Mouse (Mus musculus) kidney, postnatal 10 days (tissue): ENCODE measurements around the gene Gm21887.
"Not testable (repeated sequence)": the region's sequence is repeated elsewhere in the genome, so short reads cannot be mapped to it uniquely, and the experiment has no call there.

ENCODE experiments used
- DNase-seq: peaks from one replicate; pipeline ENCODE4 v3.0.0; 2021; ENCODE audit warnings: mixed read lengths

The Gm21887 gene

DNA sequence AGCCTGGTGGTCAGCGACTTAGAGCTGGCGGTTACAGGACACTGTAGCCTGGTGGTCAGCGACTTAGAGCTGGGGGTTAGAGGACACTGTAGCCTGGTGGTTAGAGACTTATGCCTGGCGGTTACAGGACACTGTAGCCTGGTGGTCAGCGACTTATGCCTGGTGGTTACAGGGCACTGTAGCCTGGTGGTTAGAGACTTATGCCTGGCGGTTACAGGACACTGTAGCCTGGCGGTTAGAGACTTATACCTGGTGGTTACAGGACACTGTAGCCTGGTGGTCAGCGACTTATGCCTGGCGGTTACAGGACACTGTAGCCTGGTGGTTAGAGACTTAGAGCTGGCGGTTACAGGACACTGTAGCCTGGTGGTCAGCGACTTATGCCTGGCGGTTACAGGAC, 6.4 kb downstream of the Gm21887 start:
- not testable (repeated sequence) for DNase-seq

DNA sequence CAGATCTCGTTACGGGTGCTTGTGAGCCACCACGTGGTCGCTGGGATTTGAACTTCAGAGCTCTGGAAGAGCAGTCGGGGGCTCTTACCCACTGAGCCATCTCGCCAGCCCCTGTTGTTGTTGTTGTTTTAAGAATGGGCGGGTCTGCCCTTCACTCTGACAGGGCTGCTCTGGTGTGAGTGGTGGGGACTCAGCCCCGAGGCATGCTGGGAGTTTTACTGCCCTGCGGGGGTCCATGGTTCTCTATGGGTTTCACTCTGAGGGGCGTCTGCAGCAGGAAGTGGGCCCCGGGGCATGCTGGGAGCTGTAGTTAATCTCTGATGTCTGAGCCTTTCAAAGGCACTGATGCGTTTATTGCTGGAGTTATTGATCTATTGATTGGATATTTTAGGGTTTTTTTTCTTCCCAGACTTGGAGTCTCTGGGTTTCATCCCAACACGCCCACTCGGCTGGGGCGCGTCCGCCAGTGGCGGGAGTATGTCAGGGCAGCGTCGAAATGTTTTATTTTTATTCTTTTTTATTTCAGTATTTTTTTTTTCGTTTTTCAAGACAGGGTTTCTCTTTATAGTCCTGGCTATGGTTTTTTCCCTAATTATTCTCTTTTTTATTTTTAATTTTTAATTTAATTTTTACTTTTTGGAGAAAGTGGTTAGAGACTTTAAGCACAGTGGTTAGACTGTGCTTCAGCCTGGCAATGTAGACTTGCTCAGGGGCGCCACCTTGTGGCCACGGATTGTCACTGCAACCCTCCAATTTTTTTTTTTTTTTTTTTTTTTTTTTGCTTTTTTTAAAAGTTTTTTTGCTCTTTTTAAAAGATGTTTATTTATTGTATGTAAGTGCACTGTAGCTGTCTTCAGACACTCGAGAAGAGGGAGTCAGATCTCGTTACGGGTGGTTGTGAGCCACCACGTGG, 8.1 kb downstream of the Gm21887 start:
- peak; percentile 94 for DNase-seq

DNA sequence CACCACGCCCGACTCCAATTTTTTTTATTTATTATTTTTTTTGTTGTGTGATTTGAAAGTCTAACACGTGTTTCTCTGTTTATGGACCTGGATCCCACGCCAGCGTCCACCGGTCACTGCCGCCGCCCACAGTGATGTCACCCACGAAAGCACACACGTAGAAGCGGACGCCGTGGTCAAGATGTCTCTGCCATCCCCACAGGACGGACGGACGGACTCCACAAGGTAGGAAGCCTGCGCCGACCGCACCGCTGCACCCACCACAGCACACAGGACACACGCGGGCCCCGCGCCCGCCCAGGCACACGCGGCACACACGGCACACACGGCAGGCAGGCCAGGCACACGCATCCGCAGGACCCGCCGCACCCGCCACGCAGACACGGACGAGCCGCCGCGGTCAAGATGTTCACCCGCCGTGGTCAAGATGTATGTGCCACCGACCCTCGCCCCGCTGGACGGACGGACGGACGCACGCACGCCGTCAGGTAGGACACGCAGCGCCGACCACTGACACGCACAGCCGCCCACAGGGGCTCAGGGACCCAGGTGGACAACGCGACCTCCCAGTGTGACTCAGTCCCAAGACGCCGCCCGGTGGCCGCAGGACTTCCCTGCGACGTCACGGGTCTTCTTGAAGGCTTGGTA, 9.2 kb downstream of the Gm21887 start:
- DNase-seq = peak; percentile 79

DNA sequence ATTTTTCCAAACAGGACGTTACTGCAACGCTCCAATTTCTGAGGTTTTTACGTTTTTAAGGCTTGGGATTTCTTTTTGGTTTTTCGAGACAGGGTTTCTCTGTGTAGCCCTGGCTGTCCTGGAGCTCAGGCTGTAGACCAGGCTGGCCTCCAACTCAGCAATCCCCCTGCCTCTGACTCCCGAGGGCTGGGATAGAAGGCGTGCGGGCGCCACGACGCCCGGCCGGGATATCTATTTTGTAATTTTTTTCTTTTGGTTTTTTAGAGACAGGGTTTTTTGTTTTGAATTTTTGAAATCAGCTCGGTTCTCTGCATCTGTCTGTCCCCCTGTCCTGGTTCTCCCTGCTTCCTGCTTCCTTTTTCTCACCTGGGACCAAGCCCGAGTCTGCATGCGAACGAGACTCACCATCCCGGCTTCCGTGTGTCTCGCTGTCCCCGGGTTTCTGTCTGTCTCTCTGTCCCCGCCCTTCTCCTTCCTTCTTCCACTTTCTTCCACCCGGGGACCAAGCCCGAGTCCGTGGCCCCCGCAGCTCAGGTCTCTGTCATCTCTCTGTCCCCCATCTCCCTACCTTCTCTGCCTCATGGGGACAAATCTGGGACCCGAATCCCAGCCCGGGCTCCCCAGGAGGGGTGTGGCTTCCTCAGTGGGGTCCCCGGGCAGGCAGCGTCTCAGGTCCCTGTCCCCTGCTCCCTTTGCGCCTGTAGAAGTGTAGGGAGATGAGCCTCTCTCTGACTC, 9.9 kb downstream of the Gm21887 start:
- DNase-seq = peak; percentile 70

DNA sequence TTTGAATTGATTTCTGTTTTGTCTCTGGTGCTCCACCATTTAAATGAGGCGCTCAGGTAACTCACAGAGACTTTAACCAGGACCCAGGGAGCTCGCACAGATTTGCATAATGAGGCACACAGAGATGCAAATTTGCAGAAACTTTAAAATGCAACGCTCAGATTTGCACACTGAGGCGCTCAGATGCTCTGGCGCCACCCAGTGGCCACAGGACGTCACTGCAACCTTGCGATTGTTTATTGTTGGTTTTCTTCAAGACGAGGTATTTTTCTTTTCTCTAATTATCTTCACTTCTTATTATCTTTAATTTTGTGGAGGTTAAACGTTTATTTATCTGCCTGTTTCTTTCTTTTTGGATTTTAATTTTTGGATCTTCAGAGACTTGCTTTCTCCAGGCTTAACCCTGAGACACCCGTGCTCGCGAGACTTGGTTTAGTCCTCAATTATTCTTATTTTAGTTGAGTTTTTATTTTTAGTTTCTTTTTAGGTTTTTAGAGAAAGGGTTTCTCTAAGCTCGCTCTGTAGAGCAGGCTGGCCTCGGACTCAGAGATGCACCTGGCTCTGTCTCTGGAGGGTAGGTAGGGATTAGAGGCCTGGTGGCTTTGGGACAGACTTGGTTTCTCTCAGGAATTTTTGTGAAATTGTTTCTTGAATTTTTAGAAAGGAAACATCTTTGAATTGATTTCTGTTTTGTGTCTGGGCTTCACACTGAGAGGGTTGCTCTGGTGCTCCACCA, 10.7 kb downstream of the Gm21887 start:
- peak; percentile 94 for DNase-seq

DNA sequence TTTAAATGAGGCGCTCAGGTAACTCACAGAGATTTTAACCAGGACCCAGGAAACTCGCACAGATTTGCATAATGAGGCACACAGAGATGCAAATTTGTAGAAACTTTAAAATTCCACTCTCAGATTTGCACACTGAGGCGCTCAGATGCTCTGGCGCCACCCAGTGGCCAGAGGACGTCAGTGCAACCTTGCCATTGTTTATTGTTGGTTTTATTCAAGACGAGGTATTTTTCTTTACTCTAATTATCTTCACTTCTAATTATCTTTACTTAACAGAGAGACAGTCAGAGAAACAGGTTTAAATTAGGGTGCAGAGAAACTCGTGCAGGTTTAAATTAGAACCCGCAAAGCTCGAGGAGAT, 11.2 kb downstream of the Gm21887 start:
- peak; percentile 90 for DNase-seq

DNA sequence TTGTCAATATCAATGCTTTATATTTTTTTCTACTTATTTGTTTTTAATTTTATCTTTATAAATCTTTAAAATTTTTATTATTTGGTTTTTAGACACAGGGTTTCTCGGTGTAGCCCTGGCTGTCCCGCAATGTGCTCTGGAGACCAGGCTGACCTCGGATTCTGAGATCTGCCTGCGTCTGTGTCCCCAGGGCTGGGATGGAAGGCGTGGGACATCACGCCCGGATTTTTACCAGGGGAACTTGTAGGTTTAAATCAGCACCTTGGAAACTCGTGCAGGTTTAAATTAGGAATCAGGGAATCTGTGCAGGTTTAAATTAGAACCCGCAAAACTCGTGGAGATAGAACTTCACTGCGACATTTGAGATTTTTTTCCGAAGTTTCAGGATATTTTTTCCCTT, 11.7 kb downstream of the Gm21887 start:
- peak; percentile 53 for DNase-seq

DNA sequence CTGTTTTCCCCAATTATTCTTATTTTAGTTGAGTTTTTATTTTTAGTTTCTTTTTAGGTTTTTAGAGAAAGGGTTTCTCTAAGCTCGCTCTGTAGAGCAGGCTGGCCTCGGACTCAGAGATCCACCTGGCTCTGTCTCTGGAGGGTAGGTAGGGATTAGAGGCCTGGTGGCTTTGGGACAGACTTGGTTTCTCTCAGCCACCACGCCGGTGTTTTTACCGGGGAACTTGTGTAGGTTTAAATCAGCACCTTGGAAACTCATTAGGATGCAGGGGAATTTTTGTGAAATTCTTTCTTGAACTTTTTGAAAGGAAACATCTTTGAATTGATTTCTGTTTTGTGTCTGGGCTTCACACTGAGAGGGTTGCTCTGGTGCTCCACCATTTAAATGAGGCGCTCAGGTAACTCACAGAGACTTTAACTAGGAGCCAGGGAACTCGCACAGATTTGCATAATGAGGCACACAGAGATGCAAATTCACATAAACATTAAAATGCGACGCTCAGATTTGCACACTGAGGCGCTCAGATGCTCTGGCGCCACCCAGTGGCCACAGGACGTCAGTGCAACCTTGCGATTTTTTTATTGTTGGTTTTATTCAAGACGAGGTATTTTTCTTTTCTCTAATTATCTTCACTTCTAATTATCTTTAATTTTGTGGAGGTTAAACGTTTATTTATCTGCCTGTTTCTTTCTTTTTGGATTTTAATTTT, 12.4 kb downstream of the Gm21887 start:
- DNase-seq = peak; percentile 80
